Mouse (Mus musculus) c-Kit-positive CD71-negative TER-119-negative erythroid progenitor cells, embryonic 14.5 days (primary cell): Measurements from ENCODE around the gene Nemf.
"Not testable (repeated sequence)": the region's sequence is repeated elsewhere in the genome, so short reads cannot be mapped to it uniquely, and the experiment has no call there.

ENCODE experiments used
- DNase-seq: peaks from one replicate; pipeline ENCODE4 v3.0.0-alpha.2; 2013; ENCODE audit warnings: low read depth

Nemf gene

DNA sequence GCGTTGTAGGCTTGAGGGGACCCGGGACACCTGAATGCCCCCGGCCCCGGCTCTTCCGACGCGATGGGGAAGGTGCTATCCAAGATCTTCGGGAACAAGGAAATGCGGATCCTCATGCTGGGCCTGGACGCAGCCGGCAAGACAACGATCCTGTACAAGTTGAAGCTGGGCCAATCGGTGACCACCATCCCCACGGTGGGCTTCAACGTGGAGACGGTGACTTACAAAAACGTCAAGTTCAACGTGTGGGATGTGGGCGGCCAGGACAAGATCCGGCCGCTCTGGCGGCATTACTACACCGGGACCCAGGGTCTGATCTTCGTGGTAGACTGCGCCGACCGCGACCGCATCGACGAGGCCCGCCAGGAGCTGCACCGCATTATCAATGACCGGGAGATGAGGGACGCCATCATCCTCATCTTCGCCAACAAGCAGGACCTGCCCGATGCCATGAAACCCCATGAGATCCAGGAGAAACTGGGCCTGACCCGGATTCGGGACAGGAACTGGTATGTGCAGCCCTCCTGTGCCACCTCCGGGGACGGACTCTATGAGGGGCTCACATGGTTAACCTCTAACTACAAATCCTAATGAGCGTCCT is 15.9 kb upstream of the Nemf start:
- no peak for DNase-seq

DNA sequence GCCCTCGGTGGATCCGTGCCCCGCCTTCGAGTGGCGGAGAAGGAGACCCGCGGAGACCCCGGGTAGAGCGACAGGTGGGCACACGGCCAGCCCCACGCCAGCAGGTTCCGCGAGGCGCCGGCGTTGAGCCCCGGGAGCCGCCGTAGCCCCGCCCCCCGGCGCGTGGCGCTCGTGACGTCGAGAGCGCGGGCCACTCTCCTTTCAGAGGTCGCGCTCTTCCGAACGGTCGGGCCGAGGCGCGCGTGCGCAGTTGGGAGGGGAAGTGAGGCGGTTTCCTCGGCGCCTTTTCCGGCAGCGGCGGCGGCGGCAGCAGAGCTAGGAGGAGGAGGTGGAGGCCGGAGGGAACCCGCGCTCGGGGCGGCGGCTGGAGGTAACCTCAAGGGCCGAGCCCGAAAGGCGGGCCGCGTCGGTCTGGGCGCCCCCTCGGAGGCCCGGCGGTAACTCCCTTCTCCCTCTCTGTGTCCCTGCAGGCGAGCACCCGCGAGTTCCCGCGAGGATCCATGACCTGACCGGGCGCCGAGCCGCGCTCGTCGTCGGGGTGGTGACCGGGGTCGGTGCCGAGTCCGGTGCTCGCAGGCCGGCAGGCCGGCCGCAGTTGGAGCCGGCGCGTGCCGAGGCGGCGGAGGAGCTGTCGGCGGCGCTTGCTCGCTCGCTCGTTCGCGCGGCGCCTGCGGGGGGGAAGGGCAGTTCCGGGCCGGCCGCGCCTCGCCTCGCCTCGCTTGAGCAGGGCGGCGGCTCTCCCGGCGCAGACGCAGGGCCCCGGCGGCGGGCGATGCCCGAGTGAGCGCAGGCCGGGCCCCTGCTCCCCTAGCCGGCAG is 15.1 kb upstream of the Nemf start, which contains the start of the genes Arf6 and Gm9887:
TSS of gene Arf6 (plus strand) at position 297 of the 818 bp plus-strand sequence.
TSS of gene Gm9887 (minus strand) at position 605 of the 818 bp plus-strand sequence.
- DNase-seq, result peak; percentile 96

DNA sequence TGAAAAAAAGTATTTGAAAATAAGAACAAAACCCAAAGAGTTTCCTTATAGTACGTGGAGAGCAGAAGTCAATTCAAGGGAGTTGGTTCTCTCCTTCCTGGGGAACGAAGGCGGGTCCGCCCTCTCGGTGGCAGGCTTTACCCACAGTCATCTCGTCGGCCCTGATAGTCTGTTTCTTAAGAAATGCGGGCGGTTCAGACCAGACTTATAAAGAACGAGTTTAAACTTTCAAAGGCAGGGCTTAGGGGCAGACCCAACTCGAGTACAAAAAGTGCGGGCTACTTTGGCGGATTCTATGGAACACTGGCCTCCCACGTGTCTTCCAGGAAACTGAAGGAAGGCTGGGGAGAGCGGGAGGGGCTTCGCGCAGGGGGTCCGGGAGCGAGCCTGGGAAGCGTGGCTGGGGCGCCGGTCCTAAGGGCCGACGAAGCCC is 14.5 kb upstream of the Nemf start:
- peak; percentile 64 for DNase-seq

DNA sequence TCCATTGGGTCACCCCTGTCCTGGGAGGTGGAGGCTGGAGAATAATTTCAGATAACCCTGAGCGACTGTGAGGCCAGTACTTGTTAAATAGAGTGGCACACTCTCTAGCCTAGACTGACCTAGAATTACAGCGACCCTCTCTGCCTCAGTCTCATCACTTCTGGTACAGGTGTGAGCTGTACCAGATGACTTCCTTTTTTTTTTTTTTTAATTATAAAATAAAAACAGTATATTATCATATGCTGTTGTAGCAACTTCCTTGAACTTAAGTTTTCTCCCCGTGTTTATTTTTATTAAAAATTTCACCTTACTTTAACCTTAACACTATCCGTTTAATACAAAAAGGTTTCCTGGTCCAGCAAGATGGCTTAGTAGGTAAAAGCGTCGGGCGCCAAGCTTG is 14.0 kb upstream of the Nemf start:
- DNase-seq, result no peak

GRCm38 (mm10) chr12:69367557-69367956 is 10.6 kb upstream of the Nemf start:
- DNase-seq, result no peak

GRCm38 (mm10) chr12:69366424-69366823 is 9.5 kb upstream of the Nemf start:
- DNase-seq, result no peak

DNA sequence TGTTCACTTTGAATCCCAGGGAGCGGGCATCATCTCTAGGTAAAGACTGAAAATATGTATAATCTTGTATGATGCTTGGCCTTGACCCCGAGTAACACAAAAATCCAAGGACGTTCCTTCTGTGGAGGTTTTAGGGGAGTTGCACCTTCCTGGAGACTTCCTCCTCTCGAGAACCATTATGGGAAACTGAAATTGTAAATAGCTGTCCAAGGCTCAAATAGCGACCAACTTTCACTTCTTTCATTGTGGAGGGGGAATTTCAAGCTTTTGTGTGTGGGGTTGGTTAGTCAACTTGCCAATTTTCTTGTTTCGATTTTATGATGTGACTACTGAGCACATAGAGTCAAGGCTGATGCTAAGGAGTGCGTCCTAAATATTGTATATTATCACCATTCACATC is 8.8 kb upstream of the Nemf start:
- no peak for DNase-seq

- DNase-seq, result peak; percentile 73
Observed at GRCm38 (mm10) chr12:69363899-69364762, 7.2 kb upstream of the Nemf start.

- DNase-seq, result not testable (repeated sequence)
Observed at GRCm38 (mm10) chr12:69363110-69363509, 6.1 kb upstream of the Nemf start.

- no peak for DNase-seq
Observed at GRCm38 (mm10) chr12:69362388-69362787, 5.4 kb upstream of the Nemf start.

GRCm38 (mm10) chr12:69361919-69362318 is 5.0 kb upstream of the Nemf start:
- no peak for DNase-seq

- DNase-seq, result peak; percentile 94
Observed at GRCm38 (mm10) chr12:69360997-69361899, 4.3 kb upstream of the Nemf start.

- peak; percentile 63 for DNase-seq
Observed at GRCm38 (mm10) chr12:69360655-69360996, 3.7 kb upstream of the Nemf start.

GRCm38 (mm10) chr12:69357300-69357646 is 308 bp upstream of the Nemf start:
- DNase-seq, result no peak

DNA sequence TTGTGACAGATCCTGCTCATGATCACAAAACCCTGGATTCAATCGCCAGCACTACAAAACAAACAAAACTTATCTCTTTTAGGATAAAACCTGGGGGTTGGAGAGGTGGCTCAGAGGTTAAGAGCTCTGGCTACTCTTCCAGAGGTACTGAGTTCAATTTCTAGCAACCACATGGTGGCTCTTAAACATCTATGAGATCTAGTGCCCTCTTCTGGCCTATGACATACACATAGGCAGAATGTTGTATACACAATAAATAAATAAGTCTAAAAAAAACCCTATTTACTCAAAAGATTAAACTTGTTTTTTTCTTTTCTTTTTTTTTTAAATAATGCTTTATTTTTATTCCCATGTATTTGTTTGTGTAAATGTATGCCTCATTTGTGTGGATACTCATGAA is 5.3 kb downstream of the Nemf start:
- DNase-seq, result no peak

DNA sequence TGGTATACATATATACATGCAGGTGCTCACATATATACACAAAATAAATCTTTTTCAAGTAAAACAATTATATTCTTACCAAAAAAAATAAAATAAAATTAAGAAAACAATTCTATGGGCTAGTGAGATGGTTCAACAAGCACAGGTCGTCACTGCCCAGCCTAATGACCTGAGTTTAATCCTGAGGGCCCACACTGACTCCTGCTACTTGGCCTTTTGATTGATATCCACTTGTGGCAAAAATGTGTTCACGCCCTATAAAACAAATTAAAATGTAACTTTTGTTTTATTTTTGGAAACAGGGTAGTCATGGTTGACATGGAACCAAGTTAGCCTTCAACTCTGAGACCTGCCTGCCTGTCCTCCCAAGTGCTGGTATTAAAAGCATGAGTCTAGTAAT is 7.0 kb downstream of the Nemf start:
- DNase-seq, result no peak

DNA sequence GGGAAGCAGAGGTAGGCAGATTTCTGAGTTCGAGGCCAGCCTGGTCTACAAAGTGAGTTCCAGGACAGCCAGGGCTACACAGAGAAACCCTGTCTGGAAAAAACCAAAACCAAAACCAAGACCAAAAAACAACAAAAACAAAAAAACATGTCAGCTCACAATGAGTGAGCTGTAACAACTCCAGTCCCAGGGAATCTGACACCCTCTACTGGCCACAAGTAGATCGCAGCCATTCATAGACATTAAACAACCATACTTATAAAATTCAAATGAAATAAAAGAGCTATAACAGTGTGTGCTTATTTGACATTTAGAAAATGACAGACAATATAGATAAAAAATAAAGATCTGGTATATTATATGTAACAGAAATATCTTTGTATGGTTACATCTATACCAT is 23.4 kb downstream of the Nemf start:
- peak; percentile 36 for DNase-seq

GRCm38 (mm10) chr12:69332147-69332546 is 24.8 kb downstream of the Nemf start:
- DNase-seq, result no peak

- peak; percentile 10 for DNase-seq
Observed at GRCm38 (mm10) chr12:69331187-69331586, 25.8 kb downstream of the Nemf start.

DNA sequence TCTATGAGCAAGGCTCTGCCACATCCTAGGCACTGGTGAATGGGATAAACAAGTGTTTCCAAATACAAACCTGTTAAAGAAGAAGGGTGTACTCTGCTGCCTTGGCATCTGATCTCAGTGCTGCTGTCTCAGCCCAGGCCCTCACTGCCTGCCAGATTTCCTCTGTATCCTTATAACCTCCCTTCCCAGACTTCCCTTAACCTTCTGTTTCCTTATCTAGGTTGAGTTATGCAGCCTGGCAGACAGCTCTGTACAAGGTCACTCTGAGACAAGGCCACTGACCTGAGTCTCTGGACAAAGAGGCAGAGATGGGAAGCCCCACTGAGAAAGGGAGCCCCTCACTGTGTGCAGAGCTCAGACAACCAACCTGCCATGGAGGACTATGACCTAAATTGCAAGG is 38.5 kb downstream of the Nemf start:
- no peak for DNase-seq

DNA sequence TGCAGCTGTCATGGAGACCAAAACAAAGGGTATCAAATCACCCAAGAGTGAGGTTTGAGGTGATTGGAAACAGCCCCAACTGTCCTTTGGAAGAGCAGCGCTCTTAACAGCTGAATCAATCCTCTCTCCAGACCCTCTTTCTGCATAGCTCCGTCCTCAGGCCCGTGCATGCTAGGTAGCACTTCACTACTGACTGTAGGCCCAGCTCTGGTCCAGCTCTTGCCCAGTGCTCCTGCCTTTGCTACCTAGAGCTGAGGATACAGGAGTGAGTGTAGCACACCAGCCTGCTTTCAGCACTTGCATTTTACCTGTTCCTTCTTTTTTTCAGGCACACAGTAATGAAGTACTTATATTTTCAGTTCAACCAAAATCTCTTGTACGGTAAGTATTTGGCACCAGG is 47.3 kb downstream of the Nemf start:
- DNase-seq, result no peak

DNA sequence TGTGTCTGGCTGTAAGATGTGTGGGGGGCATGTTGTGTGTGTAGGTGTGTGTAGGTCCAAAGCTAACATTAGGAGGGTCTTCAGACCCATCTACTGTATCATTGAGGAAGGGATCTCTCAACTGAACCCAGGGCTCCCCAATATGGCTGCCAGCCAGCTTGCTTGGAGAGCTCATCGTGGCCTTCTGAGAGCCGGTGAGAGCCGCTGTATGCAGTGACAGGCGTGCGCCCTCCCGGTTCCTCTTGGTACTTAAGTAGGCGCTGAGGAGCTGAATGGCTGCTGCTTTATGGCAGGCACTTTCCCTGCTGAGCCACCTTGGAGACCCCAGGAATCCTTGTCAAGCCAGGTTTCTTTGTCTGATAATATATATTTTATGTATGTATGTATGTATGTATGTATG is 50.6 kb downstream of the Nemf start:
- DNase-seq, result no peak
